8 mouse cellular contexts compared by ENCODE assay signal in the genomic region with DNA sequence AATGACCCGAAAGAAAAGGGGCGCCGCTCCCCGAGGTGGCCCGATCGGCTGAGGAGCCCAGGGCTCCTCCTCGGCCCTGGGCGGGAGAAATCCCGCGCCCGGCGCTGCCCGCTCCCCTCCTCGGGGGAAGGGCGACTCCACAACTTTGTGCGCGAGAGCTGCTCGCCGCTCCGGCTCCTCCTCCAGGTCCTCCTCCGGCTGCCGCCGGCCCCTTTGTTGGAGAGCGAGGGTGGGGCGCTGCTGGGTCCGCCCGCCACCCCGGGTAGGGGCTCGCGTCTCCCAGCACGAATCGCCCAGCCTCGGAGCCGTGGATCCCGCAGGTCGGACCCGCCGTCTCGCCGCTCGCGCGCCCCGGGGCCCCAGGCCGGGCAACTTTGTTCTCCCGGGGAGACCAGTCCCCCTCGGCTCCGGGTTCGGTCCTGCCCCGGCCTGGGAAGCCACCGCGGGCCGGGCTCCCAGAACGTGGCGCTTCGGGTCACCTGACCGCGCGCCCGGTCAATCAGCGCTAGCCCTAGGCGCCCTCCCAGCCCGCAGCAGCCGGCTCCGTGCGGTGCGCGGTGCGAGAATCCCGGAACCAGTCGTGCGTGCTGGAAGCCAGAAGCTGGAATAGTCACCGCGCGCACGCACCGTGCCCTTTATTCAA. TPM values are rescaled to one million over a fixed set of nuclear protein-coding genes. Genes with fewer than 3 reads are reported as not detected.
DNase-seq lines count a peak whose midpoint lies in the region; ATAC-seq and TF ChIP-seq lines count a peak whose summit lies in the region.

A gene (minus strand): TSS at position 337 of the 643 bp plus-strand sequence.

- H3K4me3 ChIP-seq in embryonic facial prominence, embryonic 12.5 days = peak within 1 kb of the TSS; percentile 66
- peak within 1 kb of the TSS; percentile 74 for H3K4me3 ChIP-seq in heart, adult 2 months
- H3K4me3 ChIP-seq in liver, embryonic 12.5 days = peak within 1 kb of the TSS; percentile 74
- H3K4me3 ChIP-seq in stomach, embryonic 16.5 days (replicated peaks; ENCODE audit: low read length) = peak within 1 kb of the TSS; percentile 66

- H3K9ac ChIP-seq in embryonic facial prominence, embryonic 12.5 days = peak within 1 kb of the TSS; percentile 82
- H3K9ac ChIP-seq in heart, adult 2 months (ENCODE audit: low read depth, low read length) = peak within 1 kb of the TSS; percentile 85
- H3K9ac ChIP-seq in liver, embryonic 12.5 days = peak within 1 kb of the TSS; percentile 75
- peak within 1 kb of the TSS; percentile 97 for H3K9ac ChIP-seq in stomach, embryonic 16.5 days (ENCODE audit: low read length)

- H3K27ac ChIP-seq in embryonic facial prominence, embryonic 12.5 days = peak within 1 kb of the TSS; percentile 94
- peak within 1 kb of the TSS; percentile 97 for H3K27ac ChIP-seq in heart, adult 2 months
- peak within 1 kb of the TSS; percentile 83 for H3K27ac ChIP-seq in liver, embryonic 12.5 days
- H3K27ac ChIP-seq in stomach, embryonic 16.5 days (ENCODE audit: low read length) = peak within 1 kb of the TSS; percentile 89

- H3K27me3 ChIP-seq in embryonic facial prominence, embryonic 12.5 days = no peaks in the 10 kb centered on the region
- H3K27me3 ChIP-seq in heart, adult 2 months (ENCODE audit: control insufficient read depth, insufficient read depth, low read length) = no peaks in the 10 kb centered on the region
- no peaks in the 10 kb centered on the region; the same call in 1 of the 2 replicates for H3K27me3 ChIP-seq in liver, embryonic 12.5 days (replicated peaks)
- H3K27me3 ChIP-seq in stomach, embryonic 16.5 days (ENCODE audit: control insufficient read depth, insufficient read depth, low read length) = no peaks in the 10 kb centered on the region

- WGBS in embryonic facial prominence, embryonic 12.5 days = under 1% methylated on average over 72 of the region's 77 CpGs
- whole genome bisulfite sequencing in heart, adult 2 months = under 1% methylated on average over 74 of the region's 77 CpGs
- under 1% methylated on average over 73 of the region's 77 CpGs for WGBS in liver, embryonic 12.5 days (ENCODE audit: insufficient replicate concordance)
- WGBS in stomach, embryonic 16.5 days = under 1% methylated on average over 71 of the region's 77 CpGs

- intact Hi-C loops in heart, adult 2 months (cut with DNase I) = loop anchor here (2.0 to 5.0 kb wide), 4 partner anchors 54 to 177 kb away; no protein-coding TSS in a partner anchor

- H3K36me3 ChIP-seq in embryonic facial prominence, embryonic 12.5 days = no peaks in the 10 kb centered on the region
- no peaks in the 10 kb centered on the region for H3K36me3 ChIP-seq in heart, adult 2 months (ENCODE audit: control insufficient read depth, insufficient read depth, low read length)
- H3K36me3 ChIP-seq in liver, embryonic 12.5 days = no peaks in the 10 kb centered on the region
- no peaks in the 10 kb centered on the region for H3K36me3 ChIP-seq in stomach, embryonic 16.5 days (ENCODE audit: control insufficient read depth, insufficient read depth, low read length)

- no peak for TF ChIP-seq EP300 in heart, adult 2 months (IDR thresholded peaks at IDR 0.05; ENCODE audit: insufficient read depth, low read depth, low read length)

- DNase-seq in 416B (ENCODE audit: low read depth) = peak; percentile 86
- DNase-seq in adrenal gland, postnatal 14 days = peak; percentile 95
- DNase-seq in heart, adult 2 months = peak; percentile 93 to 94
- DNase-seq in kidney, adult 8-10 months = peak; percentile 69 to 74
- peak; percentile 56 for DNase-seq in naive thymus-derived CD4-positive, alpha-beta T cell, adult 2 months (ENCODE audit: low read depth)

- no peaks in the 10 kb centered on the region for H3K9me3 ChIP-seq in embryonic facial prominence, embryonic 12.5 days
- no peaks in the 10 kb centered on the region for H3K9me3 ChIP-seq in liver, embryonic 12.5 days (replicated peaks)
- H3K9me3 ChIP-seq in stomach, embryonic 16.5 days (replicated peaks; ENCODE audit: control insufficient read depth, low read length) = no peaks in the 10 kb centered on the region

- TF ChIP-seq CTCF in heart, adult 2 months (IDR thresholded peaks at IDR 0.05) = no peak

- H3K4me1 ChIP-seq in embryonic facial prominence, embryonic 12.5 days = peaks cover 11% of the 10 kb centered on the region
- H3K4me1 ChIP-seq in heart, adult 2 months (ENCODE audit: control insufficient read depth, insufficient read depth, low read length) = peaks cover 3% of the 10 kb centered on the region
- H3K4me1 ChIP-seq in liver, embryonic 12.5 days = peaks cover 28% of the 10 kb centered on the region
- H3K4me1 ChIP-seq in stomach, embryonic 16.5 days (ENCODE audit: control insufficient read depth, insufficient read depth, low read length) = peaks cover 13% of the 10 kb centered on the region

- H3K4me2 ChIP-seq in embryonic facial prominence, embryonic 12.5 days (replicated peaks) = peak within 1 kb of the TSS; percentile 89
- H3K4me2 ChIP-seq in liver, embryonic 12.5 days = peak within 1 kb of the TSS; percentile 89
- peak within 1 kb of the TSS; percentile 55 for H3K4me2 ChIP-seq in stomach, embryonic 16.5 days (ENCODE audit: low read depth, low read length)

- ATAC-seq in embryonic facial prominence, embryonic 12.5 days (ENCODE audit: insufficient number of reproducible peaks, insufficient read depth, low FRiP score, low TSS enrichment) = peak; percentile 85
- ATAC-seq in liver, embryonic 12.5 days = peak; percentile 79
- peak; percentile 91 for ATAC-seq in stomach, embryonic 16.5 days (ENCODE audit: insufficient read depth, low FRiP score)

- no peaks in the 10 kb centered on the region for H3K79me2 ChIP-seq in heart, adult 2 months (replicated peaks; ENCODE audit: control insufficient read depth, insufficient read depth, low read length)

- peak; percentile 58 for TF ChIP-seq POLR2A in heart, adult 2 months (IDR thresholded peaks at IDR 0.05; ENCODE audit: insufficient read depth, low read depth, low read length)

RNA-seq across cellular contexts. Expression of the gene that starts here (rescaled TPM):
- total RNA-seq in adrenal gland, postnatal 14 days (2021) = 95.5 and 99.1 TPM in 2 replicates
- polyA plus RNA-seq in embryonic facial prominence, embryonic 12.5 days (2016; fragmentation: Nextera tagmentation; extraction: Ambion mirVana) = 78.8 and 81.7 TPM in 2 replicates
- 10 to 100 TPM; 61.8 to 68.1 TPM for total RNA-seq in heart, adult 2 months (2021)
- 18.8 and 33.4 TPM in 2 replicates for polyA plus RNA-seq in heart, adult 2 months (2012; rRNA removed)
- polyA plus RNA-seq in liver, embryonic 12.5 days (2016; fragmentation: Nextera tagmentation; extraction: Ambion mirVana) = 14.9 and 15.3 TPM in 2 replicates
- polyA plus RNA-seq in stomach, embryonic 16.5 days (2015; fragmentation: Nextera tagmentation; extraction: Ambion mirVana) = 68.4 and 72.0 TPM in 2 replicates

Comparison
In these comparisons a context has a peak if more than half of its experiments do, and no peak if none do; other contexts are left out.
1. Peak in every context shown above with its lines: DNase-seq, ATAC-seq, H3K4me3 ChIP-seq and H3K27ac ChIP-seq.